Mouse (Mus musculus) CH12.LX (cell line): ENCODE measurements at regions not wholly inside any gene's neighbourhood (a gene's known extent, or its start where the extent isn't known, plus 50 kb on each side); places are given as distances from the start of the nearest gene placed in this dataset.

Experiments used
- CTCF ChIP-seq, 2 experiments: IDR thresholded peaks in 1 of 2; conservative IDR thresholded peaks in 1 of 2; 2 replicates each; pipeline ENCODE4 v1.5.1; 2011 to 2012; ENCODE audit warnings: low read depth in 2 of 2, low read length in 2 of 2, improper control_type of control experiment in 1 of 2, inconsistent platforms in 1 of 2, mild to moderate bottlenecking in 1 of 2, moderate library complexity in 1 of 2
- E2F4 ChIP-seq: IDR thresholded peaks from 2 replicates; pipeline ENCODE4 v1.6.1; 2011; ENCODE audit warnings: low read depth, low read length, improper control_type of control experiment; ENCODE audit not compliant: insufficient replicate concordance
- HCFC1 ChIP-seq: IDR thresholded peaks from 2 replicates; pipeline ENCODE4 v1.6.1; 2012; ENCODE audit warnings: low read depth, mild to moderate bottlenecking, inconsistent platforms, low read length, improper control_type of control experiment
- NELFE ChIP-seq: IDR thresholded peaks from 2 replicates; pipeline ENCODE4 v1.6.1; 2011; ENCODE audit warnings: low read depth, low read length, improper control_type of control experiment
- POLR2A ChIP-seq: IDR thresholded peaks from 2 replicates; pipeline ENCODE4 v1.6.1; 2011; ENCODE audit warnings: low read depth, mild to moderate bottlenecking, improper control_type of control experiment, low read length
- SIN3A ChIP-seq: IDR thresholded peaks from 2 replicates; pipeline ENCODE4 v1.6.1; 2012; ENCODE audit warnings: low read length, improper control_type of control experiment, inconsistent platforms
- TBP ChIP-seq: conservative IDR thresholded peaks from 2 replicates; pipeline ENCODE4 v1.6.1; 2011; ENCODE audit warnings: low read depth, low read length, improper control_type of control experiment
- UBTF ChIP-seq: IDR thresholded peaks from 2 replicates; pipeline ENCODE4 v1.6.1; 2012; ENCODE audit warnings: low read depth, mild to moderate bottlenecking, inconsistent platforms, low read length, improper control_type of control experiment, moderate library complexity
- ZC3H11A ChIP-seq: IDR thresholded peaks from 2 replicates; pipeline ENCODE4 v1.6.1; 2012; ENCODE audit warnings: low read depth, mild to moderate bottlenecking, inconsistent platforms, low read length, improper control_type of control experiment

- TF ChIP-seq CTCF (conservative IDR thresholded peaks at IDR 0.05 in 1 of 2, IDR thresholded peaks at IDR 0.05 in 1 of 2; ENCODE audit: low read depth in 2 of 2, low read length in 2 of 2) (no peak), E2F4 (no peak), SIN3A (no peak), TBP (no peak), POLR2A (no peak), ZC3H11A (no peak), HCFC1 (no peak), NELFE (no peak), UBTF (no peak)
Measured at GRCm38 (mm10) chr16:79692444-79692843, 601.5 kb upstream of the Tmprss15 start.
